Mouse (Mus musculus) brain, embryonic 14.5 days (tissue): Measurements from ENCODE around the gene Appbp2.

ENCODE experiments used
- CTCF ChIP-seq: fragments of 200-500 bp; IDR thresholded peaks from 2 replicates; pipeline ENCODE4 v1.5.1; 2012; ENCODE audit warnings: inconsistent platforms, mild to moderate bottlenecking, moderate library complexity, borderline replicate concordance; ENCODE audit not compliant: insufficient read depth, insufficient read length; ENCODE audit errors: extremely low read depth
- POLR2A ChIP-seq: fragments of 200-500 bp; IDR thresholded peaks from 2 replicates; pipeline ENCODE4 v1.6.1; 2012; ENCODE audit warnings: mild to moderate bottlenecking, inconsistent platforms, borderline replicate concordance; ENCODE audit not compliant: poor library complexity, insufficient read depth, insufficient read length, severe bottlenecking; ENCODE audit errors: extremely low read depth

DNA sequence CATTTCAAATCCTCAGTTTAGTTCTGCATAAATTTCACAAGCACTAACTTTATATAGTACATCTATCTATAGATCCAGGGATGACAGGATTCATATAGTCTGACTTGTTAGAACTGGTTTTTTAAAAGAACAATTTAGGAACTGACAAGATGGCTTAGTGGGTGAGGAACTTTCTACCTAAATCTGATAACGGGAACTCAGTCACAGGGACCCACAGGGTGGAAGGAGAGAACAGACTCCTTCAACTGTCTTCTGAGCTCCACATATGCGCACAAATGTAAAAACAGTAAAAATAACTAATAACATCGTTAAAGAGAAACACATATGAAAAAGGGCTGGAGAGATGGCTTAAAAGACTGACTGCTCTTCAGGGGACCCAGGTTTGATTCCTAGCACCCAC lies 15.9 kb downstream of the Appbp2 start:
- TF ChIP-seq POLR2A (no peak), CTCF (no peak)
